Mouse (Mus musculus) heart, adult 2 months (tissue): ENCODE measurements around the gene Arrdc2.

Experiments
- CTCF ChIP-seq: fragments of 200-600 bp; IDR thresholded peaks from 2 replicates; pipeline ENCODE4 v1.8.1; 2022; ENCODE audit warnings: antibody characterized with exemption, mild to moderate bottlenecking, moderate library complexity
- EP300 ChIP-seq: fragments of 200-500 bp; IDR thresholded peaks from 2 replicates; pipeline ENCODE4 v1.6.1; 2011; ENCODE audit warnings: low read depth, low read length, control low read depth; ENCODE audit not compliant: insufficient read depth
- POLR2A ChIP-seq: fragments of 200-500 bp; IDR thresholded peaks from 2 replicates; pipeline ENCODE4 v1.6.1; 2011; ENCODE audit warnings: mild to moderate bottlenecking, low read depth, low read length, control low read depth; ENCODE audit not compliant: insufficient read depth

GRCm38 (mm10) chr8:70803761-70804480 lies 35.6 kb downstream of the Arrdc2 start:
- TF ChIP-seq CTCF (no peak), EP300 (no peak), POLR2A (no peak)
